Mouse (Mus musculus): ENCODE results near the gene Fbrsl1.

The Fbrsl1 gene

DNA sequence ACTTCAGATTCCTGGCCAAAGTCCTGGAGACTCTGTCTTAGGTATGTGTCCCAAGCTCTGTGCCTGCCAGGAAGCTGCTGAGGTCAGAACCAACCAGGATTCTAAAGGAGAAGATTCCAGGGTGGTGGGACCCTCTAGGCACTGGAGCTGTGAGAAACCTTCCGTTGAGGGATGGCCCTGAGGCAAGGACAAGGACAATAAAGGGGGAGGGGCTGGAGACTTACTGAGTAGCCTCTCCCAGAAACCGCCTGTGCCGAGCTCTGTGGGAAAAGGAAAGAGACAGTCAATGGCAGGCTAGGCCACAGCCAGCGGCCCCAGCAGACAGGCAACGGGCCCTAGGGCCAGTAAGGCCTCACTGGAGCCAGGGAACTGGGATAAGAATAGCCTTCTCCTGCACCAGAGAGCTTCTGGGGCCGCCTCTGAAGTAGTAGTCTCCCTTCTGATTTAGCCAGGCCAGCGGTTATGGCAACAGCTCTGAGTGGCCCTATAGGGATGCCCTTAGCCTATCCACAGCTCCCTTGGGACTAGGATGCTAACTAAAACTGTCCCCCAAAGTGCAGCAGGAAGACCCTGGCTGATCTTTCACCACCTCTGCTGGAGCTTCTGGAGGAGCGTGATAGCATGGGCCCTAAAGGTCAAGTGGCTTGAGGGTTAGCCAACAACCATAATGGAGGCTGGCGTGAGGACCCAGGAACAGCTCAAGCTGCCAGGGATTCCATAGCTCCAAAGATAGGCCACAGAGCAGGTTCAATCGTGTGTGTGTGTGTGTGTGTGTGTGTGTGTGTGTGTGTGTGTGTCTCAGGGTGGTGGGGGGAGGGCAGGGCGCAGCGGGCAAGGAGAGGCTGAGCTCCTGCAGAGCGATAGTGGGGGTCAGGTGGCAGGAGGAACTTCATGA lies 32.2 kb downstream of the Fbrsl1 start:
- no peak for DNase-seq (ENCODE audit: low read depth in 2 of 2, low spot score in 2 of 2)

DNA sequence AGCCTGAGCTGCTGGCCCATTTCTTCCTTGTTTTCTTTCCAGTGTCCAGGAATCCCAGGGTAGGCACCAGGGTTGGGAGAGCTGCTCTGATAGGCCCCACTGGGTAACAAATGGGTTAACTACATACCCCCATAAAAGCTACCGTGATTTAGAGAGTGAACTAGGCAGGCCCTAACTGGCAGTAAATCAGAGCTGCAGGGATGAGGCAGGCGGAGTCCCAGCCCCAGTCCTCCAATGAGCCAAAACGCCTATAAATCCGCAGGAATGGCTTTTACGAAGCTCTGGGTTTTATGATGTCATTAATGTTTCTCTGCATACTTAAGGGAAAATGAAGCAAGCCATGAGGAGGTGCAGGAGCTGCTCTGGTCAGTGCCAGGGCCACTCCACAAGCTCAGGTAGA lies 33.3 kb downstream of the Fbrsl1 start:
- no peak for DNase-seq (ENCODE audit: low read depth in 2 of 2, low spot score in 2 of 2)

DNA sequence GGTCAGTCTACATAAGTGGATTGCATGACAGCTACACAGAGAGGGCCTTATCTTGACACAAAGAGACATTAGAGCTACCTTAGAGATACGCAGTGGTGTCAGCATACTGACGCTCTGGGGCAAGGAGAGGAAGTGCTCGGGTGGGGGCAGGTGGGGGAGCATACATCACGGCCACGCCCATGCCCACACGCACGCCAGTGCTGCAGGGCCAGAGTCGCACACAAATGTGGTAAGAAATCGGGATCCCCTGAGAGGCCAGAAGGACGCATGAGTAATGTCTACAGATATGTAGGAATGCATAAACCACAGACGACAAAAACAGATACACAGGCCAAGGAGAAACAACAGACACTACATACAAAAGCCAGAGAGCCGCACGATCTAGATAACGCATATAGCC lies 35.3 kb downstream of the Fbrsl1 start:
- DNase-seq (ENCODE audit: low read depth in 2 of 2, low spot score in 2 of 2), result no peak

DNA sequence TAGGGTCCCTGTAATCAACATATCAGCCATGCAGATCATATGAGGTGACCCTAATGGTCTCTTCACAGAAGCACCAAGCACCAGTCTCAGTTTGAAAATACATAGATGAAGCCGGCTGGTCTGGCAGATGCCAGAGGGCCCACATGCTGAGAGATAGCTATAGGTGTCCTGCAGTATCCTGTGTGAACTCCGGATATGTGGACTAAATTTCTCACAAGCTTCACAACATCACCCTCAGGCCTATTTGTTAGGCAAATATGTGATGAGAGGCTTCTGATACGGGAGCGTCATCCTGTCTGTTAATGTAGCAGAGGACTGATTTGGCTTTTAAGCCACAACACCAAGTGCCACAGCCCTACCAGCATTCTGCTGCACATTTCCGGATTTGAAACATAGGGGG lies 37.9 kb downstream of the Fbrsl1 start:
- no peak for DNase-seq (ENCODE audit: low read depth in 2 of 2, low spot score in 2 of 2)

DNA sequence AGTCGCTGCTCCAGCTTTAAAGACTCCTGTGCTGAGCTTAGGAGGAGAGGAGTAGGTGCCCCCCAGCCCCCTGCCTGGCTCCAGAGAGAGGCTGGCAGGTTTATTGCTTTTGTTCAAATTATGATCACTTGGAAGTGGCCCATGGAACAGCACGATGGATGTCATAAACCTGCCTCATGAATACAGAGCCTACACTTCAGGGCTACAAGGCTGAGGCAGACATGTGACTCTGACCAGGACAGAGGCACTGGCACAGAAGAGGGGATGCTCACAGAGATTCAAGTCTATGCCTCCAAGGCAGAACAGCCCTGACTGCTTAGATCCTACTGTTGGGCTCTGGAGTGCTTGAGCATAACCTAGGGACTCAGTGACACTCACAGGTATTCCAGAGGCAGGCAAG lies 39.3 kb downstream of the Fbrsl1 start:
- no peak for DNase-seq (ENCODE audit: low read depth in 2 of 2, low spot score in 2 of 2)

DNA sequence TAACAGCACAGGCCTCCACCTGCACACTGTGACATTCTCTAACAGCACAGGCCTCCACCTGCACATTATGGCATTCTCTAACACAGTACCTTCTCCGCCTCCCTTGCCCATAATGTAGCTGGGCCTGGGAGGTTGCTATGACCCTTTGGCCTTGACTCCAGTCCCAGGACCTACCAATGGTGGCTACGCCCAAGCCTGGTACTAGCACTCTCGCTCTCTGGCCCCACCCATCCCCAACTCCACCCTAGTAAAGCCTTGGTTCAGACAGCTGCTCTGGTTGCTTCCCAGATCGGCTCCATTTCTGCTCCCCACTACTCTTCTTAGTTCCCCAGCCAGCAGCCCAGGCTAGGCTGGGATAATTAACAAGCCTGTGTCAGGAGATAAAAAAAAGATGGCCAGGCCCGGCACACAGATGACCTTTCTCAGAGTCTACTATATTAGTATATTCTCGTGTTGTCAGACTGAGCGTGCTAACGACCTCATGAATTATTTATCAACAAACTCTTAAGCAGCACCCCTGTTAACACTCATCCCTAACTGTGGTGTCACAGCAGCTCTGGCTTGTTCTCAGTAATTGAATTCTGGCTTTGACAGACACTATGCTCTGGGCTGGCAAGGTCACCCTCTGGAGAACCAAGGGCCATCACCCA lies 42.1 kb downstream of the Fbrsl1 start:
- no peak for DNase-seq (ENCODE audit: low read depth in 2 of 2, low spot score in 2 of 2)

DNA sequence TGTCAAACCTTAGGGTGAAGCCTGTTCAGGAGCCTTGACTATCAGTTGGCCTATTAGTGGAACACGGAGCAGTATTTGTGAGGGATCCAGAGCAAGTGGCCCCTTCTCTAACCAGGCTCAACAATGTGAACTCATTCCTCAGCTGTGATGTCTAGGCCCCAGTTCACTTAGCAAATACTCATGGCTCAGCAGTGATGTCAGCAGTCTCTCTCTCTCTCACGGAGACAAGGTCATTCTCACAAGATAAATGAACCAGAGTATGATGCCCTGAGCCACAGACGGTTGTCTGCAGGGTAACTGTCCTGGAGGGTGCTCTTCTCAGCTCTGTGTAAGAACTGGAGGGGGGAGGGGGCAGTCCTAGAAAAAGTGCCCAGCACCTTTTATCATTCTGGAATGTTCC lies 44.4 kb downstream of the Fbrsl1 start:
- DNase-seq (ENCODE audit: low read depth in 2 of 2, low spot score in 2 of 2), result no peak

DNA sequence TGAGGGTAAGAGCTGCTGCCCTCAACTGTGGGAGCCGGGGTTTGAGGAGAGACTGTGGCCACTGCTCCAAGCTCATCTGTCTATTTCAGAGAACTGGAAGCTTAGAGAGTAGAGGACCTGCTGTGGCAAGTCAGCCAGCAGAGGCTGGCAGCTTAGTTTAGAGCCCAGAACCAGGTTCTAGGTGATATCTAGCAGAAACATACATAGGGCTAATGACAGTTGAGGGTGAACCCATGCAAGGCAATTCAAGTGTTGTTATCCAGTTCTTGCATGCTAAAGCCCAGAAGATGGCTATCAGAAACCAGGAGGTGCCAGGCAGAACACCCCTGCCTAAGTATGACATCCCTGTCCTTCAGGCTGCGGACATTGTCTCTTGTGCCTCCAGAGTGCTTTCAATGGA lies 45.7 kb downstream of the Fbrsl1 start:
- DNase-seq (ENCODE audit: low read depth in 2 of 2, low spot score in 2 of 2), result no peak

DNA sequence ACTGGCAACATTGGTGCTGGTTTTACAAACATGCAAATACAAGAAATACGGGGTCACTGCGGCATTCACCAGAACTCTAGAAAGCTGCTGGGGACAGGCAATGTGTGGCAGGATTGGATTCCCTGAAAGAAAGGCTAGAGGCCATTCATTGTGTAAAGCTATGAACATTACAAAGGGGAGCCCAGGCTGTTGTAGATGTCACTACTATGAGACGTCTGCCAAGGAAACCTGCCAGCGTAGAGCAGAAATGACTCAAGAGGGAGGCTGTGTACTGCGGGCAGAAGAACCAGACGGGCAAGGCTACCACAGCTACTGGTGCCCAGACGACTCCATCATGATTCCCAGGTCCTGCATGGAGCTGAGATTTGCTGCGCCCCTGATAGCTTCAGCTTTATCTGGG lies 47.2 kb downstream of the Fbrsl1 start:
- no peak for DNase-seq (ENCODE audit: low read depth in 2 of 2, low spot score in 2 of 2)

DNA sequence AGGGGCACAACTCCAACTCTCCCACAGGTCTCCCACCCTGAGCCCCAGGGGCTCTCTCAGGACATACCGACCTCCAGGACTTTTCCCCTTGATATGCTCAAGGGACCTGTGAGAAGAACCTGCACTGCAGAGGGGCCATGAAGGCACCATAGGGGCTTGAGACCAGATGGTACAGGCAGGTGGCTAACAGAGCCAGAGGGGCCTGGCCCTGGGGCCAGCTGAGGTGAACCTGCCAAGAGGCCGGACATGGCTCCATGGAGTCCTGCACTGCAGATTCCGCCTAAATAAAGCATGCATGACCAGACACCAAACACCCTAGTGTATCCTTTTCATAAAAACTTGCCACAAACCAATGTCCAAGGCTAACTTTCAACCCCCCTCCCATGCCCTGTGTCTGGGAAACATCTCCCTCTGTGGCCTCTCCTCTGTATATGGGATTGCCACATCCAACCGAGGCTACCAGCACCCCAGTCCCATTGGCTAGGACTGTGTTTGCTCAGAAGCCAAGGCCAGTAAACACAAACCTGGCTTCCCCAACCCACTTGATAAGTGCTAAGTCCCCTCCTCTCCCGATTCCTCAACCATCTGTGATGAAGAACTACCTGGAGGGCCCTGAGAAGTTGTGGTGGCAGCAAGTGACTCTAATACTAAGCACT lies 53.2 kb downstream of the Fbrsl1 start:
- no peak for DNase-seq (ENCODE audit: low read depth in 2 of 2, low spot score in 2 of 2)

DNA sequence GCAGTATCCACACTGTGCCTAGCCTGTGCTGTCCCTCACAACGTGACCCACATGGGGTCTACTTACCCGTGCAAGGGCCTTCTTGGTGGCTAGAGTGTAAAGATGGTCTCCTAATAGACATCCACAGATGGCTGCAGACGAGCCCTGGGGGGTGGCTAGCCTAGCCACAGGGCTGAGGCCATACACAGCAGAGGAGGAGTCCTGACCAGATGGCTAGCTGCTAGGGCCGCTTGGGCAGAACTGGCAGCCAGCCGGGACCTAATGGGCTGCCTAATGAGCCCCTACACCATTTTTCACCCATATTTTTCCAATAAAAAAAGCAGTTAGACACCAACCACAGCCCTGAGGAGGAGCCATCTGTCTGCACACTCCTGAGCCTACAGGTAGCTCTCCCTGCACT lies 55.6 kb downstream of the Fbrsl1 start:
- DNase-seq (ENCODE audit: low read depth in 2 of 2, low spot score in 2 of 2), result no peak

DNA sequence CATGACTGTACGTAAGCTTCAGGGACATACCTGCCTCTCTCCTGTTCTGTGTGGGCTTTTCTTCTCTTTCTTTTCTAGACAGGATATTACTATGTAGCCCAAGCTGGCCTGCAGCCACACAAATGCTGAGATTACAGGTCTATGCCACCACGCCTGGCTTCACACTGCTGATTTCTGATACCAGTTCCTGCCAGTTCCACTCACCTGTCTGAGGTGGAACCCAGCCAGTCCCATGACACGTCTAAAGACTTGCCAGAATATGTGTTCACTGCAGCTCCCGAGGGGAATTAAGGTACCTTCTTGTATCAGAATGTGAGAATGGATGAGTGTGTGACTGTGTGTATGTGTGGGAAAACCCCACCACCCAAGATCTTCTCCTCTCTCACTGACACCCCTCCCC lies 57.7 kb downstream of the Fbrsl1 start:
- no peak for DNase-seq (ENCODE audit: low read depth in 2 of 2, low spot score in 2 of 2)

DNA sequence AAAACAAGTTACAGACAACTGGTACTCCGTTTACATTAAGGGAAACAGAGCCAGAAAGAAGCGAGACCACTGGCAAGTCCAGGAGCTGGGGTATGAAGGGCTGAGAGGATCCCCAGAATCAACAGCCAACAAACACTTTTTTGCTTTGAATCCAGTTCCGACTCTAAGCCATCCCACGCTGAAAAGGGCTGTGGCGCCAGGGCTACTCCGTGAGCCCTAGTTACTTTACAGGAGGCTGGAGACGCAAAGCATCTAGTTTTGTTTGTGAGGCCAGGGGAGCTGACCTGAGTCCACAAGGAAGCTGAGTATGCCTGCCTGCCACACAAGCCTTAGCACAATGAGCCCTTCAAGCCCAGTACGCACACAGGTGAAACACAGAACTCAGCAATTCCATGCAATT lies 61.0 kb downstream of the Fbrsl1 start:
- no peak for DNase-seq (ENCODE audit: low read depth in 2 of 2, low spot score in 2 of 2)

DNA sequence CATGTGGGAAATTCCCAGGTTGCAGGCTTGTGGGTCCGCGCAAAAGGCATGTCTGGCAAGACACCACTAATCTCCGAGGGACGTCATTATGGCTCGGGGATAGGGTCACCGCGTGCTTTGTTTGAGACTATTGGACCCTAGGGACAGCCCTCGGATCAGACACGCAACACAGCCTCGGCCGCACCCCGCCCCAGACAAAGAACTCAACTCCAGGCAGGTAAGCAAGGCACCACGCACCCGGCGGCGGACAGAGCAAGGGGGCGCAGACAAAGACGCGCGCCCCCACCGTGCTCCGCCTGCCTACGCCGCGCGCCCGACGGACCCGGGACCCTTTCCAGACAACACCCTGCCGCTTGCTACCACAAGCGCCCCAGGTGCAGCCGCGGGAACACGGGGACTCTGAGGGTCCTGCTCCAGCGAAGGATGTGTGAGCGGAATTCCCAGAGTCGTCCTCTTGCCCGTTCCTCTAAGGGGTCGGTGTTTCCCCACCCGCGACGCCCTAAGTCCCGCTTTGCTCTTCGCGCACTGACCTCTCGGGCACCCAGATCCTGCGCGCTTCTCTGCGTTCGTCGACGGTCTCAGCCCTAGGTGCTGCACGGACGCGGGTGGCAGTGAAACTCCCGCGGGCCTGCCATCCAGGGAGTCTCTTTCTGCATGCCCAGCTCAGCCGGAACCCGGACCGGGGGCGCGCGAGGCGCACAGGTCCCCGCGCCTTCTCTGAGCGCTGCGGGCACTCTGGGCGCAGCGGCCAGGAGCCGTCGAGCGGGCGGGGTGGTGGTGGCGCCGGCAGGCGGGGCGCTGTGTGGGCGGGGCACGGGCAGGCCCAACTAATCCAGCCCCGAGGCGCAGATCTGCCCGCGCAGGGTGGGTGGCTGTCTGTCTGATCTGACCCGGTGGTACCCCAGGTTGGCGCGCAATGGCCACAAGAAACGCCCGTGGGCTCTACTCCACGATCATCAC lies 61.7 kb downstream of the Fbrsl1 start:
- no peak for DNase-seq (ENCODE audit: low read depth in 2 of 2, low spot score in 2 of 2)

DNA sequence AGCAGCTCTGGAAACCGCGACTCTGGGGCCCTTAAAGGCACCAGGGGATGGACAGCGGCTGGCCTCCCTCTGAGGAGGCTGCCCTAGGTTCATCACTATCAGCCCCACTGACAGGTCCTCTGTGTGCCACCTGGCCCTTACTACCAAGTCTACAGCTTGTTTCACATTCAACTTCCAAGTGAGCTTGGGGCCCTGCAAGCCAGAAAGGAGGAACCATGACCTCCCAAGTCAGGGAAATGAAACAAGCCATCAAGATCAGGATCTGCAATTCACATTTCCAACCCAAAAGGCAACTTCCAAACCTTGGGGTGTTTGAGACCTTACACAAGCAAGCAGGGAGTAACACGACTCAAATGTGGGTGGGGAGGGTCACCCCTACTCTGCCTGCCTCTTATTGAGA lies 63.0 kb downstream of the Fbrsl1 start:
- no peak for DNase-seq (ENCODE audit: low read depth in 2 of 2, low spot score in 2 of 2)

DNA sequence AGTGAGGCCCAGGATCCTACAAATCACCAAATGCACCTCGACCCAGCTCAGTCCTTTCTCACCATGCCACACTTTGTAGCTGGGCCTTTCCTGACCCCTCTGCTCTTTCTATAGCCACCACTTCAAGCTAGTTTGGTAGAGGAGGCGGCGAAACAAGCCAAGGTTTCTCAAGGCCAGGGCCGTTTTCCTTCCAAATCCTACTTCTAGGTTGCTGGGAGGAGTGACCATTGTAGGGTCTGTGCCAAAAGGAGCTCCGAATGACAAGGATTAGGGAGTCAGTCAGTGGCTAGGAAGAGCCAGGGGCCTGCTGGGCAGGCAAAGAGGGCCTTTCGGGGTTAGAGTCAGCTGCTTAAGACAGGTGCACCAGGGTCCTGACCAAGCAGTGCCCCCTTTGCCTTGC lies 63.8 kb downstream of the Fbrsl1 start:
- DNase-seq (ENCODE audit: low read depth in 2 of 2, low spot score in 2 of 2), result no peak

DNA sequence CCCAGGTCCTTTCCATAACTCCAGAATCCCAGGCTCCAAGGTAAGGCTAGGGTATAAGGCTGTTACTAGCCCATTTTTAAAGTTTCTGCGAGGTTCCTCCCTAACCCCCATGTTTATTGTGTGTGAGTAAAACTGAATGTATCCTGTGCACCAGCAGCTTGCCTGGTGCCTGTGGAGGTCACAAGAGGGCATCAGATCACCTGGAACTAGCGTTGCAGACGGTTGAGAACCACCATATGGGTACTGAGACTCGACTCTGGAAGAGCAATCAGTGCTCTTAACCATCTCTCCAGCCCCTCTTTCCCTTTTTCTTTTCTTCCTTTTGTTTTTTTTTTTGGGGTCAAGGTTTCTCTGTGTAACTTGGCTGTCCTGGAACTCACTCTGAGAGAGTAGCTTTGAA lies 68.5 kb downstream of the Fbrsl1 start:
- no peak for DNase-seq (ENCODE audit: low read depth in 2 of 2, low spot score in 2 of 2)

DNA sequence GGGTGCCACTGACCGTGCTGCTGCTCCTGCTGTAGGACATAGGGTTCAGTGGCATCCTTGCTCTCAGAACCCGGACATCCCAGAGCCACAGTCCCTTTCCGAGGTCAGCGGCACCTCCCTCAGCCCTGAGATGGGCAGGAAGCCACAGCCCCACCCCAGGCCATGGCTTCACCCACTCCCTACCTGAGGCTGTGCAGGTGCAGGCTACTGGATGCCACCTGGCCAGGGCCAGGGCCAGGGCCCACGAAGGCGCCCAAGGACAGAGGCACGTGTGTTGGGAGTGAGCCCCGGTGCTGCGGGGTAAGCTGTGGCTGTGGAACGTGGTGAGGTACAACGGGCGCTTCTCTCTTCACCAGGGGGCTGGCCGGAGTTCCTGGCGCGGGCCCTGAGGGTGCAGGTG lies 69.2 kb downstream of the Fbrsl1 start:
- no peak for DNase-seq (ENCODE audit: low read depth in 2 of 2, low spot score in 2 of 2)

DNA sequence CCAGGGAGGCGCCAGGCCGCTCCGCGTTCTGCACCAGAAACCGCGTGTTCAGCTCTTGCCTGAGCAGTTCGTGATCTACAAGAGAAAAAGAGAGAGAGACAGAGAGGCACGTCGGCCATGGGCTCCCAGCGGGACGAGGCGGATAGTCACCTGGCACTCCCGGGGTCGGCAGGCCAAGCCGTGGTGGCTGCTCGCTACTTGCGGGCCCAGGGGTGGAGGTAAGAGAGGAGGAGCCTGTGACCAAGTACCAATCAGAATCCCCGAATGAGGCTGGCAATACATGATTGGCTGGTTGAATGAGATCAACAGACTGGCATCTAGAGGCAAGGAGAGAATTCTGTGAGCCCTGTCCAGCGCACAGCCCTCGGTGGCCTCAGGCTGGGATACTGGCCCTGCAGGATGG lies 70.1 kb downstream of the Fbrsl1 start:
- DNase-seq (ENCODE audit: low read depth in 2 of 2, low spot score in 2 of 2), result no peak

DNA sequence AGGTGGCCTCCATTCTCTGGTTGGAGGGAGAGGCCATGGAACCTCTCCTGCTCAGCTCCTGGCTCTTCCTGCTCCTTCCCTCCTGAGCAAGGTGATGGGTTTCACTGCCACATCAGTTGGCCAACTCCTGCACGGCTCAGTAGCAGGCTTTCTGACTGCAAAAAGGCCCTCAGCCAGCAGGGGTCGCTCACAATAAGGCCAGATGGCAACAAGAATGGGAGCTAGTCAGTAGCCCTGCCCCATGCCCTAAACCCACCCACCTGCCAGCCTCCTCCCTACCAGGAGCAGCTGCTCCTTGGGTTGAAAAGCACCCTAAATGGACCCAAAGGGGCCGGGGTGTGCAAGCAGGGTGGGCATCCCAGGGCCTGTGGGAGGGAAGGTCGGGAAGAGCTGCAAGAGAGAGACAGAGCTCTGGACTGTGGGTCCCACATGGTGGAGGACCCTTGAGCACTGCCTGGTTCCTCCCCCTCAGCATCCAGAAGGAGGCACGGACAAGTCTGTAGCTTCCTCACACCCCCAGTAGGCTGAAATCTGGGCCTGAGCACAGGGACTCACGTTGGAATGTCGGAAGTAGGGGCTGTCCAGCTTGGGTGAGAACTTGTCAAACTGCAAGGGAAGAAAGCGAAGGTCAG lies 71.4 kb downstream of the Fbrsl1 start:
- DNase-seq (ENCODE audit: low read depth in 2 of 2, low spot score in 2 of 2), result peak; percentile 16 to 47

All from CD8-positive naive resting alpha-beta T cell, adult 2 months (primary cell).